Mouse (Mus musculus): Measurements from ENCODE around the gene Panx1.

- TF ChIP-seq CTCF (IDR thresholded peaks at IDR 0.05; ENCODE audit: borderline replicate concordance, extremely low read depth, insufficient read depth, insufficient read length) (no peak), POLR2A (IDR thresholded peaks at IDR 0.05; ENCODE audit: borderline replicate concordance, extremely low read depth, insufficient read depth, insufficient read length, poor library complexity, severe bottlenecking) (no peak)
These were observed 12.5 kb downstream of the Panx1 start for GRCm38 (mm10) chr9:15032797-15033196.

Data from brain, embryonic 14.5 days (tissue).